Mouse (Mus musculus): ENCODE measurements around the gene Fcgr3.

DNA sequence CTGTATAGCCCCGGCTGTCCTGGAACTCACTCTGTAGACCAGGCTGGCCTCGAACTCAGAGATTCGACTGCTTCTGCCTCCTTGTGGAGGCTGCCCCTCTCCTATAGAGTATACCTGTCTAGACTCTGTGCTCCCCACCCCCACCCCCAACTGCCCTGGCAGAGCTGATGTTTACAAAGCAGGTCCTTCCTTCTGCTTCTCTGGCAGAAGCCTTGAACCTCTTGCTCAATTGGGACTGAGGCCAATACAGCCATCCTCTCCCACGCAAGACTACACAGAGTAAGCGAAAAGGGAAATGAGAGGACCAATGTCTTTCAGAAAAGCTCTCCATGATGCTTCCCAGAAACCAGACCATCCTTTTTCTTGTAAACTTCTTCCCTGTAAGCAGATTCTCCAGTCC, 7.5 kb downstream of the Fcgr3 start:
- TF ChIP-seq CTCF (IDR thresholded peaks at IDR 0.05; ENCODE audit: extremely low read depth, insufficient read depth, insufficient read length, insufficient replicate concordance) = no peak
- TF ChIP-seq POLR2A (IDR thresholded peaks at IDR 0.05; ENCODE audit: low read depth, low read length) = no peak
